Mouse (Mus musculus): ENCODE results near the gene Sorl1.

DNA sequence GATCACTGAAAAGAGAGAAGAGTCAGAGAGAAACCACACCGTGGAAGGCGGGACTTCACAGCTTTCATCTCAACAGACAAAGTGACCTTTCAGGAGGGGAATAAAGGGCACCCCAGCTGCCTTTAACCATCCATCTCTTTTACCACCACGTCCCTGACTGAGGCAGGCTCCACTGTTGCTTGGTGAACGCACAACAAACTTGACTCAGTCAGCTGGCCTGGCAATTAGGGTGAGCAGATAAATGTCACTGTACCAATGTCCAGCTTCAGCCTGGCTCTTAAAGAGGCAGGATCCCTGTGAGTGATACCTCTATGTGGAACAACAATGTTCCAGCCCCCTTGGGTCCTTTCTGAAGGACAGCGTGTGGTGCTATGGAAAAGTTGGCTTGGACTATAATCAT lies 138.5 kb downstream of the Sorl1 start:
- no peak for TF ChIP-seq POLR2A (IDR thresholded peaks at IDR 0.05; ENCODE audit: insufficient read length, low read depth)
- TF ChIP-seq USF1 (IDR thresholded peaks at IDR 0.05; ENCODE audit: low read depth): no peak
- TF ChIP-seq POLR2AphosphoS2 (IDR thresholded peaks at IDR 0.05; ENCODE audit: insufficient read length, low read depth): no peak
- no peak for TF ChIP-seq TCF3 (IDR thresholded peaks at IDR 0.05; ENCODE audit: insufficient read length, low read depth)
- TF ChIP-seq E2F4 (IDR thresholded peaks at IDR 0.05; ENCODE audit: insufficient read depth): no peak

Measured in myocyte (in vitro differentiated cells).